Mouse (Mus musculus): ENCODE measurements around the gene Anpep.
"Not testable (repeated sequence)": the region's sequence is repeated elsewhere in the genome, so short reads cannot be mapped to it uniquely, and the experiment has no call there.

Gene Anpep

DNA sequence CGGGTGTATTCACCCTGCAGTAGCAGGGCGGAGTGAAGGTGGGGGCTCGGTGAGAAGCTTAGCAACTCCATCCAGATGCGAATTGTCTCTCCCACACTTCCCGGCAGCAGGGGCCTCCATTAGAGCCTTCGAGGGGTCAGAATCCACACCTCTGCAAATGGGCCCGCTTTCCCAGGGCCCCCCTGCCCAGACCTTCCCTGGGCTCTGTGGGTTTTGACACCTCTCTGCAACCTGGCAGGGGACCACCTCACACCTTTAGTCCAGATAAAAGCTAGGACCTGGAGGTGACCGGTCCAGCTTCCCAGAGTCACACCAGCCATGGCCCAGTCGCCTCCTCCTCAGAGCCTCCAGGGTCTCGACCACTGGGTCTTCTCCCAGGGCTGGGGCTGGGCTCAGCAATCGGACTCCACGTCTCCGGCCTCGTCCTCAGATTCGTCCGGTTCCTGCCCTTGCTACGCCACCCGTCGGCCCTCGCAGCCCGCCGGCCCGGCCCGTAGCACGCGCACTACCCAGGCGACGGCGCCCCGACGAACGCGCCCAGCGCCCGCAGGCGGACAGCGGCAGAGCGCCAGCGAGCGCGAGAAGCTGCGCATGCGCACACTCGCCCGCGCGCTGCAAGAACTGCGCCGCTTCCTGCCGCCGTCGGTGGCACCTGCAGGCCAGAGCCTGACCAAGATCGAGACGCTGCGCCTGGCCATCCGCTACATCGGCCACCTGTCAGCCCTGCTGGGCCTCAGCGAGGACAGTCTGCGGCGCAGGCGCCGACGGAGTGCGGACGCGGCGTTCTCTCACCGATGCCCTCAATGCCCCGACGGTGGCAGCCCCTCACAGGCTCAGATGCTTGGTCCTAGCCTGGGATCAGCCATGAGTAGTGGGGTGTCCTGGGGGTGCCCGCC is 50.0 kb downstream of the Anpep start, which contains the start of gene Mesp2:
Gene Mesp2 (plus strand): TSS at position 117 of the 896 bp plus-strand sequence.
- DNase-seq (ENCODE audit: low spot score in 2 of 2): peak; percentile 54 to 64

DNA sequence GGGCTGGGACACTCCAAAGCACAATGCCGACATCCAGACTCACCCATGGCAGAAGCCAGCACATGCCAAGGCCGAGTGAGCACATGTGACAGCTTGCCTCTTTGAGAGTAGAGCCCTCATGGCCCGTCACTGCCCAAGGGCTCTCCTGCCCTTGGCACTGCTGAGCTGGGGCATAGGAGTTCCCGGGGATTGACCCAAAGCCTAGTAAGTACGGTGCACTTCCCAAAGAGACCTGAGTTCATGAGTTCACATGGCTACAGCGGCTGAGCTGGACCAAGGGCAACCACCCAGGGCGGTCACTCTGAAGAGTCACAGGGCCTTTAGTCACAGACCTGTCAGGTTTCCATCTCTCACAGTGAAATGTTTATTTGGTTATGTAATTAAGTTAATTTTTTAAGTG is 52.3 kb downstream of the Anpep start:
- DNase-seq (ENCODE audit: low spot score in 2 of 2): no peak

- DNase-seq (ENCODE audit: low spot score in 2 of 2): no peak
These were observed 57.0 kb downstream of the Anpep start for GRCm38 (mm10) chr7:79803887-79804286.

DNA sequence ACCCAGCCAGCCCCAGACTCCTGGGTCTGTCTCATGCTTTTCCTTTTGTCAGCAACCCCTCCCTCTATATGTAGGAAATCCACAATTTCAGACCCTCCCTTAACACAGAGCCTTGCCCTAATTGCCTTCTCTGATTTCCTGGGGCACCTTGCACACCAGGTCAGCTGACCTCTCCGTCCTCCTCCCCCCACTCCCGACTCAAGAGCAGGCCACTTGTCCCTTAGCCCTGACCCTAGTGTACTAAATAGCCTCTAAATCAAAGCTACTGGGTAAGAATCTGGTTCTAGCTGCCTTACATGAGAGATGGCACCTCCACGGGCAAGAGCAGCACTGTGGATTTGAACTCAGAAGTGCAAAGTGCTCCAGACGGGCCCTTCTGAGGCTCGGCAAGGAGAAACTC is 58.8 kb downstream of the Anpep start:
- no peak for DNase-seq (ENCODE audit: low spot score in 2 of 2)

GRCm38 (mm10) chr7:79801391-79801790 is 59.5 kb downstream of the Anpep start:
- DNase-seq (ENCODE audit: low spot score in 2 of 2): no peak

- no peak for DNase-seq (ENCODE audit: low spot score in 2 of 2)
These were observed 60.5 kb downstream of the Anpep start for GRCm38 (mm10) chr7:79800336-79800735.

DNA sequence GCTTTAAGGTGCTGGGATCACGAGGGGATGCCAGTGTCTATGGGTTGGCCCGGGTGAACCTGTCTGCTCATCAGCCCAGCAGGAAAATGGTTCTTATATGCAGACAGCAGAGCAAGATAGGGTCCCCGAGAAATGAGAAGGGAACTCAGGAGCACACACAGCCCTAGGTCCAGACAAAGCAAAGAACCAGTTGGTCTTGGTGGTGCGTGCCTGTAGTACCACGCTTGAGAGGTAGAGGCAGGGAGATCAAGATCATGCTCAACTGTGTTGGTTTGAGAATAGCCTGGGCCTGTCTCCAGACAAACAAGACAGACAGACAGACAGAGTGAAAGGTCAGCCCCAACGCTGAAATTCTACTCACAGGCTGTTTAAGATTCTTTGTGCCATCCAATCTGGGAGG is 61.4 kb downstream of the Anpep start:
- DNase-seq (ENCODE audit: low spot score in 2 of 2): no peak

DNA sequence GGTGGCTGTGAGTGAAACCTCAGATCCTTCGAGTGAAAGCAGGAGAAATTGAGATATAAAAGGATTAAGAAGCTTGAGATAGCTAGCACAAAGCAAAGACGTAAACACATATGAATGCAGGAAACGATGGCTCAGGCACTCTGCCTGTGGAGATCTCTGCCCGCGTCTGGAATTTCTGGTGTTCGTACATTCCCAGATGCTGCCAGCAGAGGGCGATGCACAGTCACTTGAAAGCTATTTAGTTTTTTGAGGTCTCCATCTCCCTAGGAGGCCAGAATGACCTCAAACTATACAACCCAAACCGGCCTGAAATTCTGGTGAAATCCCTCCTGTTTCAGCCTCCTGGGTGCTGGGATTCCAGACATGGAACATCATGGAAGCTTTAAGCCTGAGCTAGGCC is 61.8 kb downstream of the Anpep start:
- DNase-seq (ENCODE audit: low spot score in 2 of 2): peak; percentile 14 to 23

DNA sequence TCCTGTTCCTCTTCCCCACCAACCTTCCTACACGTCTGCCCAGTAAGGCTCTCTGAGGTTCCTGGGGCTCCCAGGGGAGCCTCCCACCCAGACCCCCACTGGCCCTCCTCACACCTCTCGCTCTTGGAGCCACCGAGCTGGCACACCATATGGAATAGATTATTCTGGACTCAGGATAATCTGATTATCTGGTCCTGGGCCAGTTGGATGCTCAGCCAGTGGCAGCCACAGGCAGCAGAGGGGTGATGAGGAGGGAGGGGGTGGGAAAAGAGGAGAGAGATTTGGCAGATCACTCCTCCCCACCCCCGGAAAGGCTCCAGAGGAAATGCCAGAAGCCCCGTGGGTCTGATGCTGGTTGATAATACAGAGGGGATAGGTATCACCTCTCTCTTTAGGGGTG is 62.3 kb downstream of the Anpep start:
- no peak for DNase-seq (ENCODE audit: low spot score in 2 of 2)

DNA sequence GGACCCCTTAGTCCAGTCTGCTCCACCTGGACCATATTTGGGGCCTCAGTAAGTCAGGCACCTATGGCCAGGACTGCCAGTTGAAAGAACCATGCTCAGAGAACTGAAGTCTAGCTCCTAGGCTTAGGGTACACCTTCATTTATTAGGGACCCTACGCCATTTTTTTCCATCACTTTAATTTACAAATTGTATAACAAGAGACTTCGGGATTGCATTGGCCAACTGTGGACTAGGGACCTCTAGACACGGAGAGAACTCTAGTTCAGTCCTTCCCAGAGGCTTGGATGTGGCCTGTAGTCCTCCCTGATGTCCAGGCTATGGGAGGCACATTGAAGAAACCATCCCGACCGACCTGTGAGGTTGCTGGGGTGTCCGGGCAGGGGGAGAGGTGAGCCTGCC is 67.2 kb downstream of the Anpep start, which contains the start of gene Mesp1:
Gene Mesp1 (minus strand): TSS at position 101 of the 400 bp plus-strand sequence.
- no peak for DNase-seq (ENCODE audit: low spot score in 2 of 2)

- no peak for DNase-seq (ENCODE audit: low spot score in 2 of 2)
These were observed 68.0 kb downstream of the Anpep start for GRCm38 (mm10) chr7:79792635-79793421.

DNA sequence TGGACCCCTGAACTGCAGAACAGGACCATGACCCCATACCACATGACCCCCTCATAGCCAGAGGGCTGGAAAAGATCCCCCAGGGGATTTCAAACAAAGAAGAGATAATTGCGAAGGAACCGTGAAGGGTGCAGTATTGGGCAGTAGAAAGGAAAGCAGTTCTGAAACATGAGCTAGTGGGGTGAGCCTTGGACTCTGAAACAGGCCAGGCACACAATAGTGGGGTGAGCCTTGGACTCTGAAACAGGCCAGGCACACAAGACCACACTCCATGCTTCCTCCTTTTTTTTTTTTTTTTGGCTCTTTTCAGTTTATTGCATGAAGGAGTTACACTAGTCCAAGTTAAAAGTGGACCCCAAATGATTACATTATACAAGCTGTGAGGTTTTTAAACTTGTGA is 71.0 kb downstream of the Anpep start:
- DNase-seq (ENCODE audit: low spot score in 2 of 2): not testable (repeated sequence)

- DNase-seq (ENCODE audit: low spot score in 2 of 2): peak; percentile 14 to 16
These were observed 74.6 kb downstream of the Anpep start for GRCm38 (mm10) chr7:79786295-79786694.

DNA sequence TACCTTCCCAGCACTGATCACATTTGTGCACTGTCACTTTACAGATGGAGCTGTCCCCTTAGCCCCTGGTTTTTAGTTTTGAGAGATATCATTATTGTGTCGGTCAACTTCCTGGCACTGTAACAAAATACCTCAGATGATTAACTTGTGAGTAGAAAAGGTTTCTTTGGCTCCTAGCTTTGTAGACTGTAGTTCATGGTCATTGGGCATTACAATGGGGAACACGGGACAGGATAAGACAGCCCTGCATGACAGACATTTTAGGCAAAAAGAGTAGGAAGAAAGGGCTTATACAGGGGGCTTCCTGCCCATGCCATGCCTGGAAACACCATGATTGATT is 78.4 kb downstream of the Anpep start:
- no peak for DNase-seq (ENCODE audit: low spot score in 2 of 2)

DNA sequence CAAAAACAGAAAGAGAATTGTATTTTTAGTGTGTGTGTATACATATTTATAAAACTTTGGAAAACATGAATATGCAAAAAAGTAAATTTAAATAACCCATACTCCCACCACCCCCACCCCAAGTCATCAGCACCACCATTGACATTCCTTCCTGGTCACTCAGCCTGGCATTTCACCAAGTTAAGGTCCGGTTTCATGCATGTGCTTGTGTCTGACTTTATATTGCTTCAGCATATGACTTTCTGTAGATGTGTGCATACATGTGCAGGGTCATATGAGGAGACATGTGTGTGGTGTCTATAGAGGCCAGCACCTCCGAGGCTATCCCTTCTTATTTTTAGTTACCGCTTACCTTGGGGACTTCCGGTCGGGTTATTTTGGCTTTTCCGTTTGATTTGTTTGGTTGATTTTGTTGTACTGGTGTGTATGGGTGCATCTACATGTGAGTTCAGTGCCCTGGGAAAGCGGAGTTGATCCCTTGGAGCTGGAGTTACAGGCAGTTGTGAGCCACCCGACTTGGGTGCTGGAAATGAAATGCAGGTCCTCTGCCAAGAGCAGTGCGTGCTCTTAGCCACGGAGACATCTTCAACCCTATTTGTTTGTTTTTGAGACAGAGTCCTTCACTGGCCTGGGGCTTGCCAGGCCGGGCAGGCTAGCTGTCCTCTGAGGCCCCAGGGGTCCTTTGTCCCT is 78.9 kb downstream of the Anpep start:
- DNase-seq (ENCODE audit: low spot score in 2 of 2): no peak

DNA sequence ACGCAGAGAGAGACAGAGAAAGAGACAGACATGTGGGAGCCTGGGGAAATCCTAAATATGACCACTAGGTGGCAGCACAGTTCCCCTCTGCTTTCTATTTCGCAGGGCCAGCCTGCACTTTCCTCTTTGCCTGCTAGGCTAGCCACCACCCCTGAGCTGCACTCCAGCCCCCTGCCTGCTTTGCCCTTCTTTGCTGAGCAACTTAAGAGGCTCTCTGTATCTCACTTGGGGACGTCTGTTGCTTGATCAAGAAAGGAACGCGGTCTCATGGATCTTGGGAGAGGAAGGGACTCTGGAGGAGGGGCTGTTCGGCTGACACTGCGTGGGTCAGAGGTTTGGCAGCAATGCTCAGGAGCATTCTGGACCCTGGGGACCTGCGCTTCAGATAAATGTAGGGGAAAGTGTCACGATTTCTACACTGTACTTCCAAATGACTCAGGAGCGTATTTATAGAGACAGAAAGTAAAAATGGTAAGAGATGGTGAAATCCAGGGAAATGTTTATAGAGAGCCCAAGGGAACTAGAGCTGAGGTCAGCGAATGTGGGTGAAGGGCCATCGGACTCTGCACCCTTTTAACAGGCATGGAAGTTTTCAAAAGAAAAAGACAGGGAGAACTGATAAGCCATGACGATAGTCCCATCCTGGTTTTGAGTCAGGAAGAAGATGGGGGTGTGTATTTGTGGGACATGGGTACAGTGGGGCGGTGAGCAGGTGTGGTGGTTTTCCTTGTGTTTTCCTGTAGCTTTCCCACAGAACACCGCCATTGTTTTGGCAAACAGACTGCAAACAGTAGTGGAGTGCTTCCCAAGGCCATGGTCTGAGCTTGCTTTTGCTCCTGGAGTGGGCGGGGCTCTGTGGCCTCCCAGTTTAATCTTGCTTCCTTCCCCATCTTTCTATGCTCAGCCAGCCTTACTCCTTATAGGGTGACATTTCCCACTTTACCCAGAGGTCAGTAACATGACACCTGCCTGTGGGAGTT is 79.9 kb downstream of the Anpep start:
- peak; percentile 31 to 35 for DNase-seq (ENCODE audit: low spot score in 2 of 2)
